Mouse (Mus musculus): ENCODE data around the gene Bbs1.
"Not testable (repeated sequence)": the region's sequence is repeated elsewhere in the genome, so short reads cannot be mapped to it uniquely, and the experiment has no call there.

Gene Bbs1

DNA sequence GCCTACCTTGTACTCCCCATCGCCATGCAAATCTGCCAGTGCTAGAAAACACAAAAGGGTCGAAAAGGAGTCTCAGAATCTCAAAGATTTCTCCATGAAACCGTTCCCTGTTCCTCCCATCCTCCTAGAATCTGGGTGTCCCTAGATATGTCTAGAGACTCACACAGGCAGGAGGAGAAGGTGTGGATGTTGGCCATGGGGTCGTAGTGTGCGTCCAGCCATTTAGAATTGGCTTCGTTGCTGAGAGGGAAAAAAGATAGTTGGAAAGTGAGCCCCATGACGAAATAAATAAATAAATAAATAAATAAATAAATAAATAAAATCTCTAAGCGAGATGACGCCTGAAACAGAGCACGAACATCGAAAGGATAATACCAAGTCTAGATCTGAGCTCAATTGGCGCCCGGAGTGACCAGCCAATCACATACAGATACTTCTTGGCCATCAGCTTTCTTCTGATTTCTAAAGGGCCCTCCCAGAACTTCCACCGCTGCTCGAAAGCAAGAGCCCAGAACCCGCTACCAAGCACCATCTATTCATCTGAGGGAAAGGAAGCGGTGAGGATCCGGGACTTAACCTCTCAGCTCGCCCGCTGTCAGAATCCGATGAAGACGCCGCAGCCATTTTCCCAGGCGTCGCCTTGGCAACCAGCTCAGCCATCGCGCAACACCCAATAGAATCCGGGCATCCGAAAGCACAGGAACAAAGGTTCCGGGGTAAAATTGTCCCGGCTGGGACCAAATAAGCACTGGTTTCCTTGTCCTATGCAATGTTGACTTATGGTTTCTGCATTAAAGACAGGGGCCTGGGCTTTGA is at the start of gene Bbs1:
Gene Bbs1, minus strand, starts transcription at position 650 of the 816 bp plus-strand sequence.
- in situ Hi-C loops (cut with MboI), result no loop called here

DNA sequence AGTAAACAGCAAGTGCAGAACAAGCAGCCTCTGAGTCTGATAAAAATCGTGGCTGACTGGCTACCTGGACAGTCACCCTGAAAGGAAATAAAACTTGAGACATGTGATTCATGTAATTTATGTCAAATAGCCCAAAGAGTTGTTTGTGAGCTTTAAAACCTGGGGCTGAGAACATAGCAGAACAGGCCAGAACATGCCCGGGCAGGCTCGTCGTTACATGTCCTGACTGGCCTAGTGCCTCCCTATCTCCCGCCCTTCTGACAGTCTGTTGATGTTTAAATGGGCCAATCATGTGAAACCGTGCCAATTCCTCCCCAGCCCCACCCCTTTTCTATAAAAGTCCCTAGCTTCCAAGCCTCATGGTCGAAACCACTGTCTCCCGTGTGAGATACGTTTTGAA is 42.2 kb upstream of the Bbs1 start:
- in situ Hi-C loops (cut with MboI), result not testable (repeated sequence)

DNA sequence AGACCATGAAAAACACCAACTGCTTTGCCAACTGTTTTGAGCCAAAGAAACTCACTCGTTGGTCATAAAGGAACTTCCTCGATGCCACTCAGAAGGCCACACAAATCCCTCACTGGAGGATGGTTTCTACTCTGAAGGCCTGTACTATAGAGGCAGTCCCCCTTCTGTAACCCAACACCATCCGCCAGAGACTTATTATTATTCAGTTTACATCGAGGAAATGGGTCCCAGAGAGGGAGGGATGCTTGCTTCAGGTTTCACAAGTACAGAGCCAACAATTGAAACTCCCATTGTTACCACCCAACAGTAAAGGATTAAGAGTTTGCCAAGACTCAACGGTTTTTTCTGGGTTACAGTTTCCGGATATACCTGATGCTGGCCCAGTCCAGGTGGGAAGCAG is 39.1 kb upstream of the Bbs1 start:
- in situ Hi-C loops (cut with MboI), result no loop called here

DNA sequence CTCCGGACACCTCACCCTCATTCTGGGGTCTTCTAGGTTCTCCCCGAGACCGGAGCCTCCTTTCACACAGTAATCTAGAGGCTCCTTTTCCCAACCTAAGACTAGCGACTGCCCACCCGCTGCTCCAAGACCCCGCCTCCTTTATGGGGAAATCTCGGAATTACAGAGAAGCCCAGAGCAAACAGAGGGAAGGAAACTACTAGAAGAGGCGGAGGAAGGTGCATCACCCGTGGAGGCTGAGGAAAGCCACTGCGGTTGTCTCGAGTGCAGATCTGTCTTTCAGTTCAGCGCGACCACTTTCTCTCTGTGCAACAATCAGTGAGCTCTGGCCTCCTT is 36.8 kb upstream of the Bbs1 start:
- in situ Hi-C loops (cut with MboI), result no loop called here

DNA sequence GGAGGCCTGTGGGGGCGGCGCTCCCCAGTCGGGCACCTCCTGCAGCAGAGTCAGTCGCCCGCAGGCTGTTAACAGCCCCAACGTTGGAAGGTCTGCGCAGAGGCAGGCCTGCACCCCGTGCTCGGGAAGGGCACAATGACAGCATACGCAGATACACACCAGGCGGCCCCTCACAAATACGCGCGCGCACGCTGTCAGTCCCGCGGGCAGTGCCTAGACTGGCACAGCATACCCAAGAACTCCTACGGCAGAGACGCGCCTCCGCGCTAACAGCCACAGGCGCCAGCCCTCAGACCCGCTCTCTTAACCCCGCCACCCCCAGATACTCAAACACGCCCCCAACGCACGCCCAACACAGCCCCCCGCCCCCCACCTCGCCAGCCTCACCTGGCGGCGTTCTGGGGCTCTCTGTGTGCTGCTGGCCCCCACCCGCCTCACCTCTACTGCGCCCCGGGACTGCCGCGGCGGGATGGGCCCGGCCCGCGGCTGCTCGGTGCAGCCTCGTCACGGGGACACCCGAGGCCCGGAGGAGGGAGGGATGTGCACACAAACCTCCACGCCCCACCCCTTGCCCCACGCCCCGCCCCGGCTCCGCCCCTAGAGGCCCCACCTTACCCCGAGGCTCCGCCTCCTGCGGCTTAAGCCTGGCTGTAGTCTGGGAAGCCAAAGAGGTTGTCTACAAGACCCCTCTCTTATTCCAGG is 36.3 kb upstream of the Bbs1 start, which contains the start of gene Peli3:
Gene Peli3, minus strand, starts transcription at position 577 of the 702 bp plus-strand sequence.
- in situ Hi-C loops (cut with MboI), result no loop called here

DNA sequence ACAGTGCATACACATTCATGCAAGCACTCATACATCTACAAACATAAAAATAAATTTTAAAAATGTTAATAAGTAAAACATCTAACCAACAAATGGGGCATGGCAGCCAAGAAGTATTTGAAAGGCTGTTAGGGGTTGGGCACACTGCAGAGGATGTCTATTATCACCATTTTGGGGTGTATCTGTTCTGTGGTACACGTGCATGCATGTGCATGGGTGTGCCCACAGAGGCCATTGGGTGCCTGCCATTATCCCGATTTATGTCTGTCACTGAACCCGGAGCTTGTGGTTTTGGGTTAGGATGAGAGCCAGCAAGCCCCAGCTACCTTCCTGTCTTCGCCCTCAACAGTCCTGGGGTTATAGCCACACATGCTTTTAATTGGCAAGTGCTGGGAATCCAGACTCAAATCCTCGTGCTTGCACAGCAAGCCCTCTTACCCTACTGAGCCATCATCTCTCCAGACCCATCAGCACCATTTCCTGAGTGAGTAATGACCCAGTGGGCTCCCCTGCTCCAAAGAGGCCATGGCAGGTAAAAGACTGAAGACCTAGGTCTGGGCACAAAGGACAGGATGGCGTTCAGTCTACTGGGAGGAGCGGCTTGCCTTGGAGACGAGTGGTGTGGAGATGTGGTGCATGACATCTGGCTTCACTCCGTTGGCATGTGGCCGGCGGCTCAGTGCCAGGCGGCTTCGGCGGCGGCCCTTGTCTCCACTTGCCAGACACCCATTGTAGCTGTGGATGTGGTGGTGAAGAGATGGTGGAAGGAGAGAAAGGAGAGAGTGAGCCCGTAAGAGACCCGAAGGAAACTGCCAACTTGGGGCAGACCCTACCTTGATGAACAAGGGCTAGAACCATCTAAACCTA is 31.2 kb upstream of the Bbs1 start:
- in situ Hi-C loops (cut with MboI), result no loop called here

DNA sequence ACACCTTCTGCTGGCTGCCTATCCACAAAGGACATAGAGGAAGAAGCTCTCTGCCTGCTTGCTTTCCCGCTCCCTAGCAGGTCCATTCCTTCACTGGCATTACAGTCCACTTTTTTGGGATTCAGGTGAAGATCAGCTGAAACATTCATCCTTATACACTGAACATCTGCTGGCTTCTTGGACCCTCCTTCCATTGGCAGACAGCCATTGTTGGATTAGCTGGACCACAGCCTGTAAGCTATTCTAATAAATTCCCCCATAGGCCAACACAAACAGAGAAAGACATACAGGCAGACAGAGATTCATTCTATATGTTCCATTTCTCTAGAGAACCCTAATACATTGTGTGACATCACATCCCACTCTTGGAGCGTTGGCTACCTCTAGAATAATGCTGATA is 30.5 kb upstream of the Bbs1 start:
- in situ Hi-C loops (cut with MboI), result no loop called here

DNA sequence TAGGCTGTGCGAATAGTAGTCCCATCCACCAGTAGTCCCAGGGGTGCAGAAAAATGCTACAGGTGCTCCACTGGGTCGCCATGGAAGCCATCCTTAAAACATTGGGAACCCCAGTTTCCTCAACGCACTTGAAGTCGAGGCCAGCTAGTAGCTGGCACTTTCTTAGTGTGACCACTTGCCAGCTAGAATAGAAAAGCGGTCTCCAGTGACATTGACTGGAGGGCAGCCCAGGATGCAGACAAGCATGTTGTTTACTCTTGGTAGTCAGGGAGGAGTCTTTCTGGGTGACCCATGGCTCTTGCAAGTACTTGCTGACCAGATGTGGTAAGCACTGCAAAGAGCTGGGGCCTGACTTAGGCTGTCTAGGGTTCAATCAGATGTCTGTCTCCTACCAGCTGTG is 22.4 kb upstream of the Bbs1 start:
- in situ Hi-C loops (cut with MboI), result no loop called here

DNA sequence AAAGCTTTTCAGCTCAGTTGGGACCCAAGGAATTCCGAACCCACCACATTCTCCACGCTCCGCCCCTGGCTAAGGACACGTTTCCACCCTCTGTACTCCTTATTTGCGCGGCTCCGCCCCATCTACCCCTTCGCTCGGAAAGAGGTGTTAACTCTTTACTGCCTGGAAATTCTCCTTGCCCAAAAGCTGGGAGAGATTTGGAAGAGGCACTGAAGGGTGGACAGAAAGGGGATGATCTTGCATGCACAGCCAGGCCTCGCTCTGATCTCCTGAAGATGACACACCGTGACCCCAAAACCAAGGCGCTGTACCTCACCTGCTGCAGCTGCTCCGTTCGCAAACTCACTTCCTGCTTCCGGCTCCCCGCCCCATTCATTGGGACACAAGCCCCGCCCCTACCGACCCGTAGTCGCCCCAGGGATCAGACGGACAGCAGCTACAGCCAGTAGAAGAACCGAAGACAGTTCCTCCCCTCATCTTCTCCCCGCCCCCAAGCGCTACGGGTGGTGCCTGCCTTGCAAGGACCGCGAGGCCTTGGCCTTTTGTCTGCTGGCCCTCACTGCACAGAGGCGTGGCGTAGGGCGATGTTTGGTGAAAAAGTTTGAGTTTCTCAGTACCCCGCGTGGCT is 21.6 kb upstream of the Bbs1 start, which contains the start of gene Dpp3:
Gene Dpp3, minus strand, starts transcription at position 384 of the 628 bp plus-strand sequence.
- in situ Hi-C loops (cut with MboI), result no loop called here

DNA sequence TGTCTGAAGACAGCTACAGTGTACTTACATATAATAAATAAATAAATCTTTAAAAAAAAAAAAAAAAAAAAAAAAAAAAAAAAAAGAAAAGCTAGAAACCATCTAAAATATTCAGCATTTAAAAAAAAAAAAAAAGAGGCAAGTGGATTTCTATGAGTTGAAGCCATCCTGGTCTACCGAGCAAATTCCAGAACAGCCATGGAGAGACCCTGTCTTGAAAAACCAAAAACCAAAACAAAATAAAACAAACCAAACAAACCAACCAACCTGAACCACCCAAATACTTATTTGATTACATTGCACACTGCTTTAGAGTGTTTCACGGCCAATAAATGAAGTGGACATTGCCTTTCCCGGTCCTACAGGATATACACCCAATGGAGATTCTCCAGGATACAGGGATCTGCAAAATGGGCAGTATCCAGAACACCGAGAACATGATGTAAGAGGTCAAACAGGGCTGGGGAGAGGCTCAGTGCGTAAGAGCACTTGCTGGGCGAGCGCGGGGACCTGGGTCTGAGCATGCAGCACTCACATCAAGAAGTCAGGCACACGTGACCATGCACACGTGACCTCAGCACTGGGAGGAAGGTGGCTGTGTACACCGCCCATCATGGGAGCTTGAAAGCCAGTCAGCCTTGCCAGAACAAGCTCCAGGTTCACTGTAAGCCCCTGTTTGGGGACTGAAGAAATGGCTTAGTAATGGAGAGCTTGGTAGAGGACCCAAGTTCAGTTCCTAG is 18.9 kb upstream of the Bbs1 start:
- in situ Hi-C loops (cut with MboI), result no loop called here

DNA sequence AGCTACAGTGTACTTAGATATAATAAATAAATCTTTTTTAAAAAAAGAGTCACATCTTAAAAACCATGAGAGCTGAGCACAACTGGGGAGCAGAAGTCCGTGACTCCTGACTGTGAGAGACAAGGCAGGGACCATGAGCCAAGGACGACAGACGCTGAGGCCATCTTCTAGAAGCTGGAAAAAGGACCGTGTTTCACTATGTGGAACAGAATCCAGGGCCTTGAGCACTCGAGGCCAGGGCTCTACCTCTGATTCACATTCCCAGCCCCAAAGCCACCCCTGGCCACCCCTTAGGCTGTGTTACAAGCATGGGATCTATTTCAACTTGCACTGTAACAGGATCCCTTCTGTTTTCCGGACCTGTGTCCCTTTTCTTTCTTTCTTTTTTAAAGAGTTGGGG is 13.2 kb upstream of the Bbs1 start:
- in situ Hi-C loops (cut with MboI), result no loop called here

DNA sequence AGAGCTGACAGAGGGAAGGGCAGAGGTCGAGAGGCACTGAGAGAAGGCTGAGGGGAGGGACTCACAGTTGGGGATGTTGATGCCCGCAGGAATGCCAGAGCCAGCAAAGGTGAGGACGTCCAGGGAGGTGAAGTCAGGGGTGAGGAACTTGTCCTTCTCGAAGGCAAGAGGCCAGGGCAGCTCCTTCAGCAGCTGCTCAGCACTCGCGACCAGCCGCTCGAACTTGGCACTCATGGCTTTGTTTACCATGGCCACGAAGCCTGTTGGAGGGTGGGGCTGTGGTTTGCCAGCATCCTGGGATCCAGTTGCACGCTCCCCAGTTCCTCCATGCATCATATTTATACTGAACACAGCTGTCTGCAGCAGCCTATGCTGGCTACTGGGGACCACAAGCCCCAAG is 10.4 kb upstream of the Bbs1 start:
- in situ Hi-C loops (cut with MboI), result no loop called here

DNA sequence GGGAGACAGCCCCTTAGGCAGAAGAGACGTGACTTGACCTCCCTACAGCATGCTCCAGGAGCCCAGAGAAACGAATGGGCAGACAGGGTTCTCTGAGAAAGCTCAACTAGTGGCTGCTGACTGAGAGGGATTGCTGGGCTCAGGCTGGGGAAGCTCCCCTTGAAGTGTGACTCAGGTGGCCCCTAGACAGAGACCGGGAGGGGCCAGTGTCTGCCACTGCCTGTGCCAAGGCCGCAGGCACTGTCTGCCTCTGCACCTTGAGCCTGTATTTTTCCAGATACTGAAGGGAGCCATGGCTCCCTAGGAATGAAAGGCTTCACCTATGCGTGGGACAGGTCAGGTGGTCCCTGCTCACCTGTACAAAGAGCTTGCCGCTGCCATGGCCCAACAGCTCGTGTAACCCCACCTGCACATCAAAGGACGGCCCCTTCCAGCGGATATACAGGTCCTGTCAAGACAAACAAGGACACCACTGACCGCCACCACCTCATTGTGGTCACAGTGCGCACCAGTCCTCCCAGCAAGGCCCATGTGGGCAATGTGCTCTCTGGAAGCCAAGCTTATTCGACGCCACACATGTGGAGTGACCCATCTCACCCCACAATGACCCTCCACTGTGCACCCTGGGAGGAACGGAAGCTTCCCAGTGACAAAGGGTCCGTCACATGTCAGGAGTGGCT is 9.6 kb upstream of the Bbs1 start:
- in situ Hi-C loops (cut with MboI), result no loop called here

DNA sequence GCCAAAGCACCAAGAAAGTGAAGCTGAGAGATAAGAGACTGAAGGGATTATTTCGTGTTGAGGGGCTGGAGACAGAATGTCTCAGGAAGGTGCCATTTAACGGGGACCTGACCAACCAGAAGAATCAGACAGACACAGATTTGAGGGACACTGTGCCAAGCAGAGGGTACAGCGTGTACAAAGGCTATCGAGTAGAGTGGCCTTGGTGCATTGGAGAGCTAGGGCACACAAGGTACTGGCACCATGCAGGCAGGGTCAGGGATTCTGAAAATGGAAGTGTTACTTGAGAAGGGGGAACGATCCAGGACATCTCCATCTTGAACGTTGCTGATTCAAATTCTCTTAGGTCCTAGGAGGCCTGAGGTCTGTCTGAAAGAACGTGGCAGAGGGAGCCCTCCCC is 2.9 kb upstream of the Bbs1 start:
- in situ Hi-C loops (cut with MboI), result no loop called here

DNA sequence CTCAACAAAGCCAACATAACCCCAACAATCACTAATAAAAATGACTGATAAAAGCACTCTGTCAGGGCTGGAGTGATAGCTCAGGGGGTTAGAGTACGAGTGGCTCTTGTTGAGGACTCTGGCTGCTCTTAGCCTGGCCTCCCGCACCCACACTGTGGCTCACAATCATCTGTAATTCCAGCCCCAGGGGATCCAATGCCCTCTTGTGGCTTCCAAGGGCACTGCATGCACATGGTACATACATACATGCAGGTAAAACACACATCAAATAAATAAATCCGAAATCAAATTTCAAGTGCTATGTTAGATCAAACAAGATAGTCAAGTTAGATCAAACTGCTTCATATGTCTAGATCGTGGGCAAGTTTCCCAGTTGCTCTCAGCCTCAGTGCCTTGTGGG is 1.7 kb upstream of the Bbs1 start:
- in situ Hi-C loops (cut with MboI), result no loop called here

DNA sequence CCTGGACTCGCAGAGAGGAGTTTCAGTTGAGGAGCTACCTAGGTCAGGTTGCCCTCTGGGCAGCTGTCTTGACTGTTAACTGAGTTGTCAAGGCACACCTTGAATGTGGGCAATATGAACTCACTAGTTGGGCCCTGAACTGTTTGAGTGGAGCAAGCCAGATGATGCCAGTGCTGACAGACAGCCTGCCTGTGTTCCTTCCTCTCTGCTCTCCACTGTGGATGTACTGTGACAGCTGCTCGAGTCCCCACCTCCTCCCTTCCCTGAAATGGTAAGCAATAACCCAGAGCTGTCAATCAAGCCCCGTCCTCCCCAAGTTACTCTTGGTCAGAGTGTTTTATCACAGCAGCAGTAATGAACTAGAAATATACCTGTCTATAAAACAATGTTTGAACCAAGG is 6.5 kb downstream of the Bbs1 start:
- in situ Hi-C loops (cut with MboI), result no loop called here

DNA sequence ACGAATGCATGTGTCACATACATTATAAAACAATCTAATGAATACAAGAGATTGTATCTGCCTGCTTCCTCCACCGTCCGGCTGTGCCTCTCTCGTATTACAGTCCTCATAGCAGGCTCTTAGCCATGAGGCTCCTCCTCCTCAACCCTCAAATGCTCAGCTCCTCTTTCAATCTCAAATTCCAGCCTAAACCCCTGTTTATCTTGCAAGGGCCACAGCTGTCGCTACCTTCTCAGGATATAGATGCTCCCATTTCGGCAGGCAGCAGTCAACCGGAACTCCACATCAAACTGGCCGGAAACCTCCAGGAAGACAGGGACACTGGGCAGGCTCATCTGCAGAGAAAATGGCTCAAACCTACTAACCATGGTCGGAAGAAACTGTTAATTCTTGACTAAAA is 7.5 kb downstream of the Bbs1 start:
- in situ Hi-C loops (cut with MboI), result no loop called here

DNA sequence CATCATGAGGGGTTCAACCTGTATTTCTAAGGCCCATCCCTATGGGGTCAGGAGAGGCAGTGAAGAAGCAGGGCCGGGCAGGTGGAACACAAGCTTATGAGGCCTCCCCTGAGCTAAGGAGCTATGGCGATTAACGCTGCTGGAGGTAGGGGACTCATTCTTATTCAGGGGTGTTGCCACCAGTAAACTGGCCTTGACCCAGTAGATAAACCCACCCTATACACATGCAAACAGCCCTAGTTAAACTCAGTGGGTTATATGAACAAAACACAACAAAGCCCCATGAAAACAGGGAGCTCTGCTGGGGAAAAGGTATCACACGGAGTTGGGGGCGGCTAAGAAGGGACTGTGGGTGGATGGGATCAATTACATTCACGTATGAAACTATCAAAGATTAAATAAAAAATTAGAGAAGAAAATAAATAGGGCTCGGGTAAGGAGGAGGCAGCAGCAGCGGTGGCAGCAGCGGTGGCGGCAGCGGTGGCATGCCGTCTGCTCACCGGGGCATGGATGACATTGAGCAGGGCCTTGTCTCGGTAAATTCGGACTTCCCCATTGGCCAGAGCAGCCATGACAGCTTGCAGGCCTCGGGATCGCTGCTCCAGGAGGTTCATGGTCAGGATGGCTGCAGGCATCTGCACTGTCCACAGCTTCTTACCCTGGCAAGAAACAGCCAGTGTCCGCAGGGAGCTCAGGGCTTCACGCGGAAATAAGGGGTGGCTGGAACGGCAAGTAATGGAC is 9.5 kb downstream of the Bbs1 start:
- in situ Hi-C loops (cut with MboI), result no loop called here

DNA sequence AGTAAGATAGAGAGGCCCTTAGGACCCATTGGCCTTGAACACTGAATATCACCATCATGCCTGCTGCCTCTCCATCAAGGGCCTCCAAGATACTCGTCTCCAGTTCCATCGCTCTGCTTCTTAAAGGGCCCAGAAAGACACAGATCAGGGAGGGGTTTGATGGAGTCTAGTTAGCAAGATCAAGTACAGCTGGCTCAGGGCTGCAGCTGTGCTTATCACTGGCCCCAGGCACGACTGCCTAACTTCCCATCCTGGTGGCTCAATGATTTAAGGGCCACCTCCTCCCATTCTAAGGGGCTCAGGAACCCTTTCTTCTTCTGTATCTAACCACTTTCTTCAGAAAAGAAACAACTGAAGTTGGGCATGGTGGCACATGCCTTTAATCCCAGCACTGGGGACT is 14.6 kb downstream of the Bbs1 start:
- in situ Hi-C loops (cut with MboI), result no loop called here

DNA sequence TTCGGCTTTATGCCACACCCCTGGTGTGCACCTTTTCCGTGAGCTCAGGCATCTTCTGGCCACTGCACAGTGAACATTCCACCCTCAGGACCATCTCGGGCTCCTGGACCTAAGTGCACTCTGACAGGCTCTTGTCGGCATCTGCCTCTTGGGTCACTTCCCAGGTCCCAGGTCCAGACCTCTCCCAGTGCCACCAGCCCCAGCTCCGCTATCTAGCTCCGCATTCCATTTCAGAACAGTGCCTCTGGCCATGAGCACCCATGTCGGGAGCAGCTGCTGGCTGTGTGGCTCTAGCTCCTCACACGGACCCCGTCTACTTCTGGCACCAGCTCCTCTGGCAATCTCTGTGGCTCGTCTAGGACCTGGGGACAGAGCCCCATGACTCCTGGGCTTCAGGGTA is 16.6 kb downstream of the Bbs1 start:
- in situ Hi-C loops (cut with MboI), result no loop called here
